Mouse (Mus musculus): ENCODE results near the gene Wscd1.
"Not testable (repeated sequence)": the region's sequence is repeated elsewhere in the genome, so short reads cannot be mapped to it uniquely, and the experiment has no call there.

The Wscd1 gene

DNA sequence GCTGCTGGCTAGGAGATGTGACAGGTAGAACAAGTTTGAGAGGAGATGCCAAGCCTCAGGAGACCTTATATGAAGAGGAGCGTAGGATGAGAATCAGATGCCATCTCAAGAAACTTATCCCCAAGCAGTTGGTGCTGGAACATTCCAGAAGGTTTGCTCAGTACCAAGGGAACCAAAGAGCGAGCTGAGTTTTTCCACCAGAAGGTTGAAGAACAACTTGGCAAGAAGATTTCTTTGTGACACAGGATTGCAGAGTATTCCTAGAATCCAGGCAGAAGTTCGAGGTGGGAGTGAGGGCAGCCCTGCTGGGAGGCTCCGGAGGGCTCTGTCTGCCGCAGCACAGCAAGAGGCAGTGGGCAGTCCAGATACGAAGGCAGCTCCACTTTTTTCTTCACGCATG, 21.4 kb downstream of the Wscd1 start:
- DNase-seq: no peak

- DNase-seq: no peak
Observed at GRCm38 (mm10) chr11:71772056-71772455, 22.3 kb downstream of the Wscd1 start.

DNA sequence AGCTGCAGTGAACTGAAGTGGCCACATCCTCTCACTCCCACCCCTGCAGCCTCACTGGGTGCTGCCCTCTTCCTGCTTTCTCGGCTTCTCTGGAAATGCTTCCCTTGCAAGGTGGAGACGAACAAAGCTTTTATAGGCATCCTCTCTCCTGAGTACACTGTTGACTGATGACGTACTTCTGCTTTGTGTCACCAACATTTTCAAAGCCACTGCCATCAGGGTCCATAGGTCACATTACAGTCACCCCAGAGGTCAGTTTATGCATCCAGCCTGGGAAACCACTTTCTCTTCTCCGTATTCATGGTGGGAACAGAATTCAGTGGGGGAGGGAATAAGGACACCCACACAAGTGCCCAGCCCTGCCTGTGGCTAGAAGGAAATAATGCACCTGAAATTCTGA, 23.1 kb downstream of the Wscd1 start:
- DNase-seq: no peak

GRCm38 (mm10) chr11:71773986-71774767, 24.5 kb downstream of the Wscd1 start:
- no peak for DNase-seq

DNA sequence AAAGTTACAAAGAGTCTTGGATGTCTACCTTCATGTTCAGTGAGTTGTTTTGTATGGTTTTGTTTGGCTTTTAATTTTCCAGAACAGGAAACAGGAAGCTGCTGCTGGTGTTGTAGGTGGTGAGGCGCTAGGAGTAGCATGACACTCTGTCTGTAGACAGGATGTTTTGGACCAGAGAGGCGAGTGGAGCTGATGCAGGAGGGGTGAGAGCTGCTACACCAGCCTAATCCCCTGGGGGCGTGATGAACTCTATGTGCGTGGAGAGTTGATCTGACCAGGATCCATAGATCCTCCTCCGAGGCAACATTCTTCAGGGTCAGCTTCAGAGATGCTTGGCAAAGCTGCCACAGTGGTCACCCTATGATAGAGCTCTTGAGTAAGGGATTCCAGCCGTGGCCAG, 25.3 kb downstream of the Wscd1 start:
- no peak for DNase-seq

GRCm38 (mm10) chr11:71779642-71780041, 29.9 kb downstream of the Wscd1 start:
- DNase-seq: no peak

DNA sequence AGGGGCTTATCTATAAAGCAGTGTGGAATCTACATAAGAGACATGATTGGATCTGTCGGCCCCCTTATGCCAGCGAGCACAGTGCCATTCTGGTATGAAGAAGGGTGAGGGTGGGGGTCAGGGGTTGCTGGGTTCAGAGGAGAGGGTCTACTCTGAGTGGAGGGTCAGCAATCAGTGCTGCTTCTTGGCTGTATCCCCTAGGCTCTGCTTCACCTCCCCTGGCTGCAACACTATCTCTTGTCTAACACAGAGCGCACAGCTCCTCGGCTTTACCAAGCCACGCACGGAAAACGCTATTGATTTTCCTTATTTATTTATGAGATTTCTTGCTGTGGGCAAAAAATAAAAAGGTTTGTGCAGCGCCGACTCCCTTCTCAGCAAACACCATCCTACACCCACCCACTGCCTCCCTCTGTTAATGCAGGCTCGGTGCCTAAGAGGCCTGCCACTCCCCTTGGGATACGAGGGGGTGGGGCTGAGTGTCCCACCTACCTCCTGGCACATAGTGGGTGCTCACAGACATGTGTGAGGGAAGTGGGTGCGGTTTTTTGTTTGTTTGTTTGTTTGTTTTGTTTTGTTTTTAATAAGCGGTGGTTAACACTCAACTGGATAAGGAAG, 32.1 kb downstream of the Wscd1 start:
- DNase-seq: no peak

GRCm38 (mm10) chr11:71785499-71785898, 35.8 kb downstream of the Wscd1 start:
- no peak for DNase-seq

DNA sequence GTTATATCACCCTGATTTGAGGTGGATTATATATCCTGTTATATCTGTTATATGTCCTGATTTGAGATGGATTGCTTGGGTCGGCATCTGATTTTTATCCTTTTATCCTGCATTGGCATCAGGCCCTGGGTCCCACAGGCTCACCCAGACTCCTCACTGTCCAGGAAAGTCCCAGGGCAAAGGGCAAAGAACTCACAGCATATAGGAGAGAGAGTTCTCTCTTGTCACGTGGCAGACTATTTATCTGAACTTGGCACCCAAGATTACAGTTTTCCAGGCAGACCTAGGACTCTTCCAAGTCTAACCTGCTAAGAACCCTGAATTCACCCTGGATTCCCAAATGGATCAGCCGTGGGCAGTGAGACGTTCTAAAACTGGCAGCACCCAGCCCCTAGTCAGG, 38.5 kb downstream of the Wscd1 start:
- no peak for DNase-seq

DNA sequence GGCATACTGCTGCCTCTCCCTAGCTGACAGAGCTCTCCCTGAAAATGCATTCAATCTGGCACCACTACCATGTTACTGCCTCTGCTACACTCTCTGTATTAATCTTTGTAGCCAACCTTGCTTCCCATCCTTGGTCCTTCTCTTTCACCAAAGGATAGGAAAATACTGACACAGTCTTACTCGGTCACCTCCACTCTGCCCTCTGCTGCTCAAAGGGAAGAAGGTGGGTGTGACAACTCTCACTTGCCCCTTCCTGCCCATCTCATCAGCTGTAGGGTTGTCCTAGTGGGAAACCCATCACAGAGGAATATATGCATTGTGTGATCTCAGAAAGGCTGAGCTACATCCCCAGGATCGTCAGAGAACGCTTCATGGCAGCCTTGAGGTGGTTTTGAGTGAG, 40.5 kb downstream of the Wscd1 start:
- no peak for DNase-seq

- DNase-seq: peak; percentile 20
Observed at GRCm38 (mm10) chr11:71799206-71799605, 49.5 kb downstream of the Wscd1 start.

GRCm38 (mm10) chr11:71808521-71808920, 58.8 kb downstream of the Wscd1 start:
- DNase-seq: no peak

DNA sequence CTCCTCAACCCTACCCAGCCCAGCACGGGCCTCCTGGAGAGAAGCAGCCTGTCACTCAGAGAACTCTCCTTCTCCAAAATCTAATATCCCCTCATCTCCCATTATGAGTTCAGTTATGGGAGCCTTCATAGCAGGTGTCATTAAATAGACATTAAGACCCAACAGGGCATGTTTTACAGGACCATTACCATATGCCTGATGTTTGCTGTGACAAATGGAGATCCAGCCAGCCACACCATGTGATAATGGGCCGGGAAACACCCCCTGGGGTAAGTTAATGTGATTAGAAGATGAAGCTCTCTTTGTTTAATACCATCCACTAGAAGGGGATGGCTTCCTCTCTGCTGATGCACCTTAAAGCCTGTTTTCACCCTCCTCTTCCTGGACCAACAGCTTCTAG, 62.1 kb downstream of the Wscd1 start:
- DNase-seq: no peak

DNA sequence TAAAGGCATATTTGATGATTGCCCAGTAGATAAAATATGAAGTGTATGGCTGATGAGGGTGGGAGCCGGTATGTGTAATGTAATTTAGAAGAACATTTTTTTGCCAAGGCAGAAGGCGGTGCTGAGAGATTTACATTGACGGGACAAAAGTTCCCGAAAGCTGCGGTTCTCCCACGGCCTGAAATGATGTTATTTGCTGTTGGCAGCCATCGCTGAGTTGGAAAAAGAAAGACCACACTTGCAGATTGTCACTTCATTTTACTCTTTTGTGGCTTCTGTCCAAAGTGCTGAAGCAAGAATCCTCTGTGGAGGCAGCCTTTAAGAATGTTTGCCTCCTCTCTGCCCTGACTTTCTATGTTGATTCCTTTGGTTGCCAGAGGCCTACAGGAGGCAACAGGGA, 63.2 kb downstream of the Wscd1 start:
- no peak for DNase-seq

GRCm38 (mm10) chr11:71814511-71814910, 64.8 kb downstream of the Wscd1 start:
- DNase-seq: no peak

DNA sequence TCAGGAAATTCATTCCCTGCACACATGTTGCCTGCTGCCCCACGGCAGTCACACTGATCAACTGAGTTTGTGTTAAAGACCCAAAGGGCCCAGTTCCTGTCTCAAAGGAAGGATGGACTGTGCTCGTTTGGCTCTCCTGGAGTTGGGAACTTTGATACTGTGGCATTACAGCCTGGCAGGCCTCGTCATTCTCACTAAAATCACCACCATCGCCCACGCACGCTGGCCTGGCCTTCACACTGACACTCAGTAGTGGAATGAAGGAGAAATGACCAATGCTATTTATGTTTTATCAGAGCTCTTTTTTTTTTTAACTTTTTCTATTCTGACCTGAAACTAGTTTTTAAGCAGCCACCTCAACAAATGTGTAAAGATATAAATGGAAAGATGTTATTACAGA, 65.6 kb downstream of the Wscd1 start:
- DNase-seq: no peak

- DNase-seq: no peak
Observed at GRCm38 (mm10) chr11:71816918-71817317, 67.2 kb downstream of the Wscd1 start.

DNA sequence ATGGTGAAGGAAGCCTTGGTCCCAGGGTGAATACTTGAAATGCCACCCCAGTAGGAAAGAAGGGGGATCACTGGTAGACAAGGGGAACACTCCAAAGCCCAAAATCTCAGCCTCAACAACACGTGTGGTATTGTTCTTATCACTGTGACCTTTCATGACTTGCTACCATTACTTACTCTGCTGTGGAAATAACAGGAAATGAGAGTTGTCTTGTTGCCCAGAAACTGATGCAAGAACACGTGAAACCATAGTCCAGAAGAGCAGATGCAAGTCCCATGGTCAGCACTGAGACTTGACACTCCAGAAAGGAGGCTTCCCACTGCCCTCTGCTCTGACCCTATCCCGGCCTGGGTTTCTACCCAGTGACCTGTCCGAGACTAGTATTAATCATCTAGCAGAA, 67.6 kb downstream of the Wscd1 start:
- DNase-seq: no peak

DNA sequence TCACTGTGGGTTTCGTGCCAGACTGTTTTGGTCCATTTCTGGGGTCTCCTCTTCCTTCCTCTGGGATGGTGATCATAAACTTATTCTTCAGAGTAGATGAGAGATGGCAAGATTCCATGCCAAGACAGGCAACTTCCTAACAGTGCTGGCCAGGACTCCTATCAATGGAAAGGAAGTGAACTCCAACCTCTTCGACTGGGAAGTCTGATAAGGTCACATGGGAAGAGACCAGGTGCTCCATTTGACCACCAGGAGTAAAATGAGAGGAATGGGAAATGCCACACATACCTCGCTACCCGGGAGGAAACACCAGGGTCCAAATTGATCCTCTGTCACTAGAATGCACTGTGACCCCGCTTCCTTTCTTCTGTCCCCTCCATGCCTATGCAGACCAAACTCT, 68.4 kb downstream of the Wscd1 start:
- DNase-seq: no peak

DNA sequence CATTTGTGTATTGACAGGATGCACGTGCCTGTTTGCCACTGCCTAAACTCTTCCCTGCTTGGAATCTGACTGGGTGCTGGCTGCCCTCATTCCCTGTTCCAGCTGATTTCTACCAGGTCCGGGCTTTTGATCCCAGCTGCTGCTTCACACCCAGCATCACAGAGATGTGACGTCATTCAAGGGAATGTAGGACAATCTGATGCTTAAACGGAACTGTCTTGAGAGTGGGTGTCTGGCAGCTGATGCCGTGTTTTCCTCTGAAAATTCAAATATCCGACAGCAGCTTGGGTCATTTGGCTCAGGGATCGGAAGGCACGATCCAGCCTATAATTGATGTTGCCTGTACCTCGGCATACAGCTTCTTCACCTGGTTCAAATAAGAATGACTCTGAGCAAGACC, 70.2 kb downstream of the Wscd1 start:
- DNase-seq: no peak

GRCm38 (mm10) chr11:71820847-71821246, 71.1 kb downstream of the Wscd1 start:
- no peak for DNase-seq

DNA sequence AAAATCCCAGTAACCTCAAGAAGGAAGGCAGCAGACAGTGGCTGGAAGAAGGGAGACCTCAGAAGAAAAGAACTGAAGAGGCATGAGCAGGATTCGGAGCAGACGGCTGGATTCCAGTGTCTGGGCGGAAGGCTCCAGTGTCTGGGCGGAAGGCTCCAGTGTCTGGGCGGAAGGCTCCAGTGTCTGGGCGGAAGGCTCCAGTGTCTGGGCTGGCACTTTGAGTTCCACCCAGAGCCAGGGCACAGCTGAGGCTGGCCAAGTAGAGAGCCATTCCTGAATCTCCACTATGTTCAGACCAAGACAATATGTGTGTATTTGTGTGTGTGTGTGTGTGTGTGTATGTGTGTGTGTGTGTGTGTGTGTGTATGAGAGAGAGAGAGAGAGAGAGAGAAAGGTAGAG, 71.8 kb downstream of the Wscd1 start:
- not testable (repeated sequence) for DNase-seq

DNA sequence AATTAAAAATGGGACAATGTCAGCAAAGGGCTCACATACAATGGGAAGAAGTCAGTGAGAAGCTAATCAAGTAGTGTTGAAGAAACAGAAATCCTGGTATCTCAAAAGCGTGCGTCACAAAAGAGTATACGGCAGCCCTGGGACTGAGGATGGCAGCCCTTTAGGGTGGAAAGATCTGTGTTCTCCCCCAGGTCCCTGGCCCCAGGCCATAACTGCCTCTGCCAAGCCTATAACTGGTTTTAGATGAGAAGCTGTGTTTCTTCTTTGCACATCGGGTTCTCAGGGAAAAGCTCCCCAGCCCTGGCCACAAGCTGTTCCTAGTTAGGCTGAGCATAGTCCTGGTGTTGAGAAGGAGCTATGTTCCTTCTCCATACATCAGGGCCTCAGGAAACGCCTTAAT, 72.3 kb downstream of the Wscd1 start:
- no peak for DNase-seq

- no peak for DNase-seq
Observed at GRCm38 (mm10) chr11:71824971-71825370, 75.3 kb downstream of the Wscd1 start.
